In genomic region chr8:84985049-84985683, GRCm38 (mm10) we compare ENCODE assay signal across 9 mouse cellular contexts. TPM values are rescaled to one million over a fixed set of nuclear protein-coding genes. Genes with fewer than 3 reads are reported as not detected.
DNase-seq lines count a peak whose midpoint lies in the region; ATAC-seq and TF ChIP-seq lines count a peak whose summit lies in the region.
"Had no signal": no experiment of that assay in that cellular context is flagged by ENCODE, and none has a peak within 500 bp of the region (broad histone marks: within the 10 kb centered on the region; RNA-seq: fewer than 3 reads in every experiment).

No protein-coding gene starts in this region.

- no peaks in the 10 kb centered on the region for H3K27me3 ChIP-seq in thymus, adult 2 months (ENCODE audit: control insufficient read depth, insufficient read depth, low read length)
- peaks cover 3% of the 10 kb centered on the region; the same call in 1 of the 2 replicates for H3K27me3 ChIP-seq in embryonic facial prominence, embryonic 11.5 days (ENCODE audit: control insufficient read depth, insufficient read depth, low read length)
- H3K27me3 ChIP-seq in midbrain, embryonic 12.5 days, result peaks cover 90% of the 10 kb centered on the region

- no peak for TF ChIP-seq CTCF in thymus, adult 2 months (IDR thresholded peaks at IDR 0.05; ENCODE audit: borderline replicate concordance, control insufficient read depth, extremely low read depth, insufficient read depth, low read length, poor library complexity)

- DNase-seq in thymus, adult 2 months, result no peak
- no peak for DNase-seq in thymus, postnatal 36 days
- DNase-seq in embryonic facial prominence, embryonic 11.5 days (ENCODE audit: low spot score), result peak; percentile 57
- peak; percentile 47 to 69 for DNase-seq in kidney, postnatal 4 days
- DNase-seq in adrenal gland, adult (ENCODE audit: inconsistent age in 2 of 2, low spot score in 1 of 2), result no peak
- no peak for DNase-seq in retina, embryonic 14.5 days (ENCODE audit: low spot score)

- no peaks in the 10 kb centered on the region for H3K36me3 ChIP-seq in thymus, adult 2 months (ENCODE audit: control insufficient read depth, insufficient read depth, low read length)
- H3K36me3 ChIP-seq in embryonic facial prominence, embryonic 11.5 days (replicated peaks; ENCODE audit: control insufficient read depth, insufficient read depth, low read depth, low read length), result no peaks in the 10 kb centered on the region
- no peaks in the 10 kb centered on the region for H3K36me3 ChIP-seq in midbrain, embryonic 12.5 days

- no peak for TF ChIP-seq POLR2A in thymus, adult 2 months (IDR thresholded peaks at IDR 0.05; ENCODE audit: control insufficient read depth, extremely low read depth, insufficient read depth, low read length, poor library complexity)

- H3K9me3 ChIP-seq in embryonic facial prominence, embryonic 11.5 days (replicated peaks; ENCODE audit: control insufficient read depth, low read length), result no peaks in the 10 kb centered on the region
- no peaks in the 10 kb centered on the region for H3K9me3 ChIP-seq in midbrain, embryonic 12.5 days

- H3K4me3 ChIP-seq in thymus, adult 2 months (ENCODE audit: control insufficient read depth, insufficient read depth, low read length), result peak overlapping the region; percentile 58
- H3K4me3 ChIP-seq in embryonic facial prominence, embryonic 11.5 days (ENCODE audit: low read depth, low read length), result peak overlapping the region; percentile 44
- peak overlapping the region; percentile 51 for H3K4me3 ChIP-seq in midbrain, embryonic 12.5 days

- no peak for ATAC-seq in embryonic facial prominence, embryonic 11.5 days (replicated peaks; ENCODE audit: insufficient number of reproducible peaks, low FRiP score, low TSS enrichment, low read depth)
- no peak for ATAC-seq in midbrain, embryonic 12.5 days (ENCODE audit: low FRiP score, low read depth)
- no peak for ATAC-seq in megakaryocyte progenitor cell, adult 5-6 weeks (replicated peaks; ENCODE audit: poor library complexity)

- H3K9ac ChIP-seq in embryonic facial prominence, embryonic 11.5 days (replicated peaks; ENCODE audit: low read length), result peak overlapping the region; percentile 57
- peak overlapping the region; percentile 51 for H3K9ac ChIP-seq in midbrain, embryonic 12.5 days (replicated peaks)

- peak overlapping the region; percentile 99 for H3K4me2 ChIP-seq in embryonic facial prominence, embryonic 11.5 days (ENCODE audit: low read depth, low read length)
- H3K4me2 ChIP-seq in midbrain, embryonic 12.5 days (replicated peaks), result peak overlapping the region; percentile 93

- 5% methylated on average over 23 of the region's 23 CpGs for WGBS in thymus, adult 2 months
- 0% methylated on average over 23 of the region's 23 CpGs for WGBS in embryonic facial prominence, embryonic 11.5 days
- WGBS in midbrain, embryonic 12.5 days, result under 1% methylated on average over 23 of the region's 23 CpGs

- H3K4me1 ChIP-seq in thymus, adult 2 months (replicated peaks; ENCODE audit: control insufficient read depth, insufficient read depth, low read length), result peaks cover 40% of the 10 kb centered on the region
- H3K4me1 ChIP-seq in embryonic facial prominence, embryonic 11.5 days (ENCODE audit: control insufficient read depth, insufficient read depth, low read length), result peaks cover 15% of the 10 kb centered on the region
- peaks cover 41% of the 10 kb centered on the region for H3K4me1 ChIP-seq in midbrain, embryonic 12.5 days

- H3K27ac ChIP-seq in thymus, adult 2 months (ENCODE audit: control insufficient read depth, insufficient read depth, low read length), result peak overlapping the region; percentile 22; the same call in 1 of the 2 replicates
- peak overlapping the region; percentile 41; the same call in 1 of the 2 replicates for H3K27ac ChIP-seq in embryonic facial prominence, embryonic 11.5 days (replicated peaks; ENCODE audit: low read depth, low read length)
- H3K27ac ChIP-seq in midbrain, embryonic 12.5 days (replicated peaks), result no peak overlapping the region

RNA-seq across cellular contexts. Expression of gene Hook2, which starts 5.2 kb away (rescaled TPM):
- polyA plus RNA-seq in thymus, adult 2 months (2012; rRNA removed), result 7.2 and 7.4 TPM in 2 replicates
- 11.3 and 14.2 TPM in 2 replicates for polyA plus RNA-seq in embryonic facial prominence, embryonic 11.5 days (2014; fragmentation: Nextera tagmentation; extraction: Ambion mirVana)
- polyA plus RNA-seq in midbrain, embryonic 12.5 days (2016; fragmentation: Nextera tagmentation; extraction: Ambion mirVana), result 17.7 and 18.7 TPM in 2 replicates
- 1.9 and 3.8 TPM in 2 replicates for total RNA-seq in megakaryocyte progenitor cell, adult 5-6 weeks (2015)
- 7.2 and 8.5 TPM in 2 replicates for total RNA-seq in megakaryocyte progenitor cell, adult 5-6 weeks (2017)

RNA-seq across cellular contexts. Expression of gene Junb, which starts 6.6 kb away (rescaled TPM):
- 125 and 128 TPM in 2 replicates for polyA plus RNA-seq in thymus, adult 2 months (2012; rRNA removed)
- polyA plus RNA-seq in embryonic facial prominence, embryonic 11.5 days (2014; fragmentation: Nextera tagmentation; extraction: Ambion mirVana), result 5.4 and 6.2 TPM in 2 replicates
- polyA plus RNA-seq in midbrain, embryonic 12.5 days (2016; fragmentation: Nextera tagmentation; extraction: Ambion mirVana), result 6.0 and 6.5 TPM in 2 replicates
- 14.7 and 26.1 TPM in 2 replicates for total RNA-seq in megakaryocyte progenitor cell, adult 5-6 weeks (2015)
- 38.9 and 57.5 TPM in 2 replicates for total RNA-seq in megakaryocyte progenitor cell, adult 5-6 weeks (2017)

RNA-seq across cellular contexts. Expression of gene Rnaseh2a, which starts 15.6 kb away (rescaled TPM):
- polyA plus RNA-seq in thymus, adult 2 months (2012; rRNA removed), result 69.4 and 76.1 TPM in 2 replicates
- 109 and 137 TPM in 2 replicates for polyA plus RNA-seq in embryonic facial prominence, embryonic 11.5 days (2014; fragmentation: Nextera tagmentation; extraction: Ambion mirVana)
- polyA plus RNA-seq in midbrain, embryonic 12.5 days (2016; fragmentation: Nextera tagmentation; extraction: Ambion mirVana), result 91.9 and 98.7 TPM in 2 replicates
- total RNA-seq in megakaryocyte progenitor cell, adult 5-6 weeks (2015), result 136 and 178 TPM in 2 replicates
- total RNA-seq in megakaryocyte progenitor cell, adult 5-6 weeks (2017), result 109 and 162 TPM in 2 replicates

RNA-seq across cellular contexts. Expression of gene Prdx2, which starts 15.8 kb away (rescaled TPM):
- 162 and 183 TPM in 2 replicates for polyA plus RNA-seq in thymus, adult 2 months (2012; rRNA removed)
- 1,219 and 1,316 TPM in 2 replicates for polyA plus RNA-seq in embryonic facial prominence, embryonic 11.5 days (2014; fragmentation: Nextera tagmentation; extraction: Ambion mirVana)
- polyA plus RNA-seq in midbrain, embryonic 12.5 days (2016; fragmentation: Nextera tagmentation; extraction: Ambion mirVana), result 1,292 and 1,309 TPM in 2 replicates
- total RNA-seq in megakaryocyte progenitor cell, adult 5-6 weeks (2015), result 266 and 310 TPM in 2 replicates
- 340 and 388 TPM in 2 replicates for total RNA-seq in megakaryocyte progenitor cell, adult 5-6 weeks (2017)

RNA-seq across cellular contexts. Expression of gene Gm49661, which starts 15.9 kb away (rescaled TPM):
- 4.3 TPM in 1 of 2 replicates, not detected in the other for polyA plus RNA-seq in thymus, adult 2 months (2012; rRNA removed)
- polyA plus RNA-seq in embryonic facial prominence, embryonic 11.5 days (2014; fragmentation: Nextera tagmentation; extraction: Ambion mirVana), result not detected in 2 replicates
- polyA plus RNA-seq in midbrain, embryonic 12.5 days (2016; fragmentation: Nextera tagmentation; extraction: Ambion mirVana), result not detected in 2 replicates
- not detected in 2 replicates for total RNA-seq in megakaryocyte progenitor cell, adult 5-6 weeks (2015)
- total RNA-seq in megakaryocyte progenitor cell, adult 5-6 weeks (2017), result not detected in 2 replicates
- total RNA-seq: hematopoietic stem cell, adult 5-6 weeks had no signal

Comparison
In these comparisons a context has a peak if more than half of its experiments do, and no peak if none do; other contexts are left out.
1. DNase-seq: peak in embryonic facial prominence, embryonic 11.5 days (single experiment) and kidney, postnatal 4 days (2 of 2); none in thymus, adult 2 months (single experiment), thymus, postnatal 36 days (0 of 2), adrenal gland, adult (0 of 2) and retina, embryonic 14.5 days (single experiment).
2. RNA of gene Junb, which starts 6.6 kb away (polyA plus RNA-seq): 125 to 128 TPM in thymus, adult 2 months; 6.0 to 6.5 TPM in midbrain, embryonic 12.5 days and 5.4 to 6.2 TPM in embryonic facial prominence, embryonic 11.5 days; every median in the first group is over 10 times any median in the second.
3. Peak in every context shown above with its lines, with median percentiles within 50 percentile points of each other: H3K4me3 ChIP-seq.